Mouse (Mus musculus): ENCODE measurements around the gene Map4k2.
A peak's percentile ranks its signal among the peaks of the same experiment; 100 is the strongest.

The Map4k2 gene

DNA sequence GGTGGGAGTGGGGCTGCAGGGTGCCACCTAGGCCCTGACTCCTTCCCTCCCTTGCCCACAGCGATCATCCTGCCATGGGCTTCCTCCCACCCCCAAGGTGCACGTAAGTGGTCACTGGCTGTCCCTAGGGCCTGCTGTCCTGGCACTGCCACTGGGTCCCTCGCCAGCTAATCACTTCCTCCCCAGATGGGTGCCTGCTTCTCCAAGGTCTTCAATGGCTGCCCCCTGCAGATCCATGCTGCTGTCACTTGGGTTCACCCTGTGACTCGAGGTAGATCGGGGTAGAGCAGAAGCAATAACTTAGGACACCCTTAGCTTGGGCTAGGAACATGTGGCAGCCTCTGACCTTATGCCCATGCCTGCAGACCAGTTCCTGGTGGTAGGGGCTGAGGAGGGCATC lies 5.1 kb downstream of the Map4k2 start:
- no peak for DNase-seq (ENCODE audit: low read depth, low spot score)

DNA sequence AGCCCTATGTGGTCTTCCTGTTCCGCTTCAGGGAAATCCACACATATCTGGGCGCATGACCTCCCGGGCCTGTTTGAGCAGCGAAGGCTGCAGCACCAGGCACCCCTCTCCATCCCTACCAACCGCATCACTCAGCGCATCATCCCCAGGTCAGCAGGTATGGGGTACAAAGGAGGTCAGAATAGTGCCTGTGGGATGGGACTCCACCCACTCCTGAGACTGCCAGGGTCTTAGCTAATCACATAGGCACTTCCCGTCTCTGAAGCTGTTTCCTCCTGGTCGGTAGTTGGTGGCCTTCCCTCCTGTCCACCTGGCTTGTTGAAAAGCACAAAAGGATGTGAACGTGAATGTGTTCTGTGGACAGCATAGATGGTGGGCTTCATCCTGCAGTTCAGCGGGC lies 5.7 kb downstream of the Map4k2 start:
- DNase-seq (ENCODE audit: low read depth, low spot score), result no peak

DNA sequence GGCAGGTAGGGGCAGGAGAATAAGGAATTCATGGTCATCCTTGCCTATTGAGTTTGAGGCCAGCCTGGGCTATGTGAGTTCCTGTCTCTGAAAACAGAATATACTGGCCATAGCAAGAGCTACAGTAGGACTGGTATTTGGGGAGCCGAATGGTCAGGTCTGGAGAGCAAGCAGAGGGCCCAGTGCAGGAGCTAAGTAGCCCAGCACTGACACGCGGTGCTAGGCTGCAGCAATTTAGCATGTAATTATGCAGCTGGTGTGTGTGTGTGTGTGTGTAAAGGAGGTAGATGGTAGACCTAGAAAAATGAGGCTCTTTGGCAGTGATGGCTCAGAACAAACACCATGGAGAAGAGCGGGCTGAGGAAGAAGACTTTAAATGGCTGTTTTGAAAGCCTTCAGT lies 6.7 kb downstream of the Map4k2 start:
- no peak for DNase-seq (ENCODE audit: low read depth, low spot score)

DNA sequence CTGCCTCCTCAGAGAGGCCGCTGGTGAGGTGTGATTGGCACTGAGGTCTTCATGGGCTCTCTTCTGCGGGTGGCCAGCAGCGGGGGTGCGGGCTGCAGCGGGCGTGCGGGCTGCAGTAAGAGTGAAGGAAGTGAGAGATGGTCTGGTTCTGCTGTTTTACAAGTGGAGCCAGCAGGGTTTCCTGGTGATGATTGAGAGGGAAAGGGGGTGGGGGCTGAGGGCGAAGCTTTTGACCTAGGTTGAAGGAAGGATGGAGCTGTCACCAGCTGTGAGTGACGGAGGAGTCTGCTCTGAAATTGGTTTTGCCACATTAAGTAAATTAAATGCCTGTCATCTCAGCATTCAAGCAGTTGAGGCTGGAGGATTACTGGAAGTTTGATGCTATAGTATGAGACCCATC lies 7.8 kb downstream of the Map4k2 start:
- no peak for DNase-seq (ENCODE audit: low read depth, low spot score)

DNA sequence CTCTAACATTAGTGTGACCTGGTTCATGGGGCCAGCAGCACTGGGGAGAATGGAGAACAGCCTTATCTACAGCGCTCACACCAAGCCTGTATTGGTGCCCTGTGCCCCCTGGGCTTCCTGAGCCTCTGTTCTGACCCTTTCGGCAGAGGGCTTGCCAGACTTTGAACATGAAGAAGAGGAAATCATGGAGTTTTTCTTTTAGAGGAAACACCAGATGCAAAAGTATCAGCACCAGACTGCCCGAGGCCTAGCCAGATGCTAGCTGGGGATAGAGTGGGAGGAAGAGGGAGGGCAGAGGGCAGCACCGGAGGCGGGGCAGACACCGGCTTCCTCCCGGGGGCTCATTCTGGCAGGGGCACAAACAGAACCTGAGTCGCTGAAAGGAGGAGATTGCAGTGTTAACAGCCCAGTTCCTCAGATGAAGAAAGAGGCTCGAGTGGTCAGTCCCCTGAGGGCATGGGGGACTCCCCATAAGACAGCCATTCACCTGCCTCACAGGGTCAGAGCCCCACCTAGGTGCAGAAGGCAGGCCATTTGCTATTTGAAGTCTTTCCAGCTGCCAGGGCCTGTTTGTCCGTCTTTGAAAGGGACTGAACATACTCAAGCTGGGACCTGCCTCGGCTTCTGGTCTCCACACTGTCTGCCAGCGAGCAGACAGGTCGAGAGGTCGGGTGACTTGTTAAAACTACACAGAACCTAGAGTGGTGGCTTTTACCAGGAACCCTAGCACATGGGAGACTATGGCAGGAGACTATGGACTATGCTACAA lies 8.5 kb downstream of the Map4k2 start:
- no peak for DNase-seq (ENCODE audit: low read depth, low spot score)

DNA sequence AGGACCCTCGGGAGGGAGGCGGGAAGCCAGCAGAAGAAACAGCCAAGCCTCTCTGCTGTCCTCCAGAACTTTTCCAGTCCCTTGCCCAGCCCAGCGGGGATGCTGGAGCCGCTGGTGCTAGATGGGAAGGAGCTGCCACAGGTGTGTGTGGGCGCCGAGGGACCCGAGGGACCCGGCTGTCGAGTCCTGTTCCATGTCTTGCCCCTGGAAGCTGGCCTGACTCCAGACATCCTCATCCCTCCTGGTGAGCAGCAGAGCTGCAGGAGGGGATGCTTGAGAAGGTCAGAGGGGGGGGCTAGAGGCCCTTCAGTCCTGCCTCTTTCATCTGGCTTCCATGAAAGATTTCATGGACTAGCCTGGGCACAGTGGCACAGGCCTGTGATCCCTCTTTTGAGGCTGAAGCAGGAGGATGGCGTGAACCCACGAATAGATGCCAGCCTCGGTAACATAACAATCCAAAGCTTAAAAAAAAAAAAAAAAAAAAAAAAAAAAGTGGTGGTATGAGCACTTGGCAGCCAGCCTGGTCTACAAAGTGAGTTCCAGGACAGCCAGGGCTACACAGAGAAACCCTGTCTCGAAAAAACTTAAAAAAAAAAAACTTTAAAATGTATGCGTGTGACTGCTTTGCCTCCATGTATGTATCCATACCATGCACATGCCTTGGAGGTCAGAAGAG lies 10.6 kb downstream of the Map4k2 start:
- DNase-seq (ENCODE audit: low read depth, low spot score), result no peak

DNA sequence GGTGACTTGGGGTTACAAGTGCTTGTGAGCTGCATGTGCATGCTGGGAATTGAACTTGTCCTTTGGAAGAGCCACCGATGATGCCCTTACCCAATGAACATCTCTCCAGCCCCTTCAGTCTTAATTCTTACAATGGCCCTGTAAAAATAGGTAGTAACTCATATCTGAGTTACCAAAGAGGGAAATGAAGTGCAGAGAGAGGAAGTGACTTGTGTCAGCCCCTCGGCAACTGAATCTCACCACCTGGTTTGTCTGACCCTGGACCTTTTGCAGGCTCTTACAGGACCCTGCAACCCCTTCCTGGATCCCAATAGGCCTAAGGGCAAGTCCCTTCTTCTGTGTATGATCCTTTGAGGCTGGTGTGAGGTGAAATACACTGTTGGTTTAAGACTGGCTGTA lies 11.2 kb downstream of the Map4k2 start:
- DNase-seq (ENCODE audit: low read depth, low spot score), result no peak

DNA sequence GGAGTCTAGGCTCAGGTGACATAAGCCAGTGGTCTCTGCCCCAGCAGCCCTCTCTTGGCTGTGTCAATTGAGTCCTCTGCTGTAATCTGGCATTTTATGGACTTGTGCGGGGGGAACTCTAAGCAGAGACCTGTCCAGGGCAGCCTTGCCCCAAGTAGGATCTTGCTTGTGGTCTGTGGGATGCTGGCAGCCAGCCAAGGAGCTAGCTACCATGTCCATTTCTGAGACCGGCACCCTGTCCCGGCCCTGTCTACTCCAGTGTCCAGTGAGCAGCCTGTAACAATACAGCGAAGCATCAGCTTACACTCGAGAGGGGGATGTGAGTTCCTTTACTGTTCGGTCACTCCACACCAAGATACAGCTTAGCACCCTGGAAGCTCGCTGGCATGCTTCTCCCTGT lies 13.1 kb downstream of the Map4k2 start:
- no peak for DNase-seq (ENCODE audit: low read depth, low spot score)

DNA sequence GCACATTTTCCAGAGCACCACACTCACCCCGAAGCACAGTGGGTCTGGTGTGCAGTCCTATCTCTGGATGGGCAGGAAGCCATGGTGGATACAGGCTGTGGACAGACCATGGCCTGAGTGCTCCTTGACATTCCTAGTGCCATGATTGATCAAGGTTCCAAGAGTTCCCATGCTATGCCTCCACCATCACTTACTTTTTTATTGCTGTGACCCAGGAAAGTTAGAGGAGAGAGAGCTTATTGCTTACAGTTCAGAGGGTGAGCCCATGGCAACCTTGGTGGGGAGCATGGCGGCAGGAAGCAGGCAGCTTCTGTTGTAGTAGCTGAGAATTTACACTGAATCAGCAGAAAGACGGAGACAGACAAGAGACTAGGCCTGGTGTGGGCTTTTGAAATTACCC lies 20.4 kb downstream of the Map4k2 start:
- no peak for DNase-seq (ENCODE audit: low read depth, low spot score)

DNA sequence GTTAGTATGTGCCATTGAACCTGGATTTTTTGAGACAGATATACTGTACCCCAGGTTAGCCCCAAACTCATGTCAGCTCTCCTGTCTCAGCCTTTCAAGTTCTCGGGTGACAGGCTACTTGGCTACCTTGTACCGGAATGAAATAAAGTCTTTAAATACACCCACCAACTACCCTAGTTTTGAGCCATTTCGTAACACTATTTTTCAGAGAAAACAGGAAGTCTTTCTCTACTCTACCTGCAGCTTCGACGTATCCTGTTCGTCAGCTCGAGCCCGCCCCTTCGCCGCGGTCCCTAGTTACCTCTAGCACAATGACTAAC lies 22.1 kb downstream of the Map4k2 start:
- no peak for DNase-seq (ENCODE audit: low read depth, low spot score)

DNA sequence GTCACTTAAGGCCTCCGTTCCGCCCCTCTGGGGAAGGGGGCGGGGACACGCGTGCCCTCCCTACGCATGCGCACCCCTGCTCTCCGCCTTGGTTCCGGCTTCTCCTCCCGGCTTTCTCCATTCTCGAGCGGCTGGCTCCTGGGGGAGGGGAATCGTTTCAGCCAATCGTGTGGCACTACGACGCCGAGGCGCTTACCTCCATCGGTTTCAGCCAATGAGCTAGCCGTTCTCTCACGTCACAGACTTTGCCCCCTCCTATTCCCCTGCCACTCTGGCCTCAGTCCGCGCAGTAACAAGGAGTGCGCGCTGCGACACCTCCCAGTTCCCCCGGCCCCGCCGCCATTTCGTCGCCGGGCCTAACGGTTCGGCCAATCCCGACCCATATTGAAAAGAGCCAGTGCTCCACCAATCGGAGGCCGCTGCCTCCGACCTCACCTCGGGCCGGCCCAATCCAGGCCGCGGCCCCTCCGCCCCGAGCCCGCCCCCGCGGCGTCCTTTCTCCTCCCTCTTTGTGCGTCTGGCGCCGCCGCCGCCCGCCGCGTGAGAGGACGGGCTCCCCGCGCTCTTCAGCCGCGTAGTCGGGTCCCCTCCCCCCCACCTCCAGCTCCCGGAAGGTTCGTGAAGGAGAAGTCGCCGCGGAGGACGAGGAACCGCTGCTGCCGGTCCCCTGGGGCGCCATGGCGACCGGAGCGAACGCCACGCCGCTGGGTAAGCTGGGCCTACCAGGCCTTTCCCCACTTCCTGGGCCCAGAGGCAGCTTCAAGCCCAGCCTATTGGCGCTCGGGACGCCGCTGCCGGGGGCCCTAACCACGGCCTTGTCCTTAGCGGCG lies 22.7 kb downstream of the Map4k2 start, which contains the start of gene Sf1:
Sf1 (plus strand) TSS at position 280 of the 830 bp plus-strand sequence.
- DNase-seq (ENCODE audit: low read depth, low spot score), result peak; percentile 100

DNA sequence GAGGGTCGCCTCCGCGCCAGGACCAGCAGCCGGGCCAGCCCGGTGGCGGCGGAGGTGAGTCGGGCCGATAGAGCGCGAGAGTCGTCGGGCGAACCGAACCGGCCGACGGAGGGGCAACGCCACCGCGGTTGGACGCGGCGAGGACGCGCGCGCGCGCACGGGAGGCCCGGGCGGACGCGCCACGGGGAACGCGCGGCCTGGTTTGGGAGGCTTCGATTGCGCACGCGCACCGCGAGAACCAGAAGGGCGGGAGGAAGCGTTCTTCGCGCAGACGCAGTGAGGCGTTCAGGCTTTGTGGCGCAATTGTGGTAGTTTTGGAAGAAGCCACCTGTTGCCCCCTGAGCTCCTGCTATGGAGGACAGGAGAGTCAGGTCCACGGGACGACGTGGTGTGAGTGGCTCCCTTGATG lies 23.4 kb downstream of the Map4k2 start:
- DNase-seq (ENCODE audit: low read depth, low spot score), result peak; percentile 95

DNA sequence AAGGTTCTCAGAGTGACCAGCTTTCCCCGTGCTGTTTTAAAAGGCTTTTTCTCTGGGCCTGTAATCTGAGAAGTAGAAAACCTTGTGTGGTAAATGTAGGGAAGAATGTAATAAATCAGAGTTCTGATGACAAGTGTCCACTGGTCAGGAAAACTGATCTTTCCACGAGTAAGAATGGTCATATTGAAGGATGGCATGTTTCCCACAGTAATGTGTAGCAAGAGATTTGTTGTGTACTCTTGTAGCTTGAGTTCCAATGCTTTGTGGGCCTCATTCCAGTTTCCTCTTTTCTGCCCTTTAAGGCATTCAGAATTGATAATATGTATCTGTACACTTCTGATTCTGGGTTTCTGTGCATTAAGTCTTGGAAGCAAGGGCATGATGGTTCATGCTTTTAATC lies 23.9 kb downstream of the Map4k2 start:
- no peak for DNase-seq (ENCODE audit: low read depth, low spot score)

DNA sequence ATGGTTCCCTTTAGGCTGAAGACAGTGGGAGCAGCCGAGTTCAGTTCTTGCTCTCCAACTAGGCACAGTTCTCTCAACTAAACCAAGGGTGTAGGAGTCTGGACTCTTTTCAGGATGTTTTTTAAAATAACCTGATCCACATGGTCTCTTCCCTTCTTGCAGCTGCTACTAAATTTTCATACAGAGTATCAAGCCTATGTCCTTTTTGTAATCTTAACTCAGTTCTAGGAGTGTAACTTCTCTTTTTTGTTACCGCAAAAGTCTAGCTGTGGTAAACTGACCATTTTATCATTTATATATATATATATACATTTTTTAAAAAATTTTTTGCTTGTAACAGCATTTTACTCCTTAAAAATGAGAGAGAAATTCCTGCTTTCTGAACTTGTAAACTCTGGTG lies 29.2 kb downstream of the Map4k2 start:
- no peak for DNase-seq (ENCODE audit: low read depth, low spot score)

DNA sequence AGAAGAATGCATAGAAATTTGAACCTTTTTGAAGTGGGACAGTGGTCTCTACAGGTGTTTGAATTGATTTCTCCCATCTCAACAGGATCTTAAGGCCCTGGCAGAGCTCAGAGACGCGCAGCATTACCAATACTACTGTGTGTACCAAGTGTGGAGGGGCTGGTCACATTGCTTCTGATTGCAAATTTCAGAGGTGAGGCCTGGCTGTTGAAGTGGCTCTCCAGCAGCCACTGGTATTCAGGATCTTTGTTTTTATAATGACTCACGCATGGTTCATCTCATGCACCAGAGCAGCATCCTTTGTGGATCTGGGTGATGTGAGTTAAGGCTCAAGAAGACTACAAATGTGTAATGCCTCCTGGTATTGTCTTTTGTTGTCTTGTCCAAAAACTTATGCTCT lies 31.5 kb downstream of the Map4k2 start:
- DNase-seq (ENCODE audit: low read depth, low spot score), result no peak

DNA sequence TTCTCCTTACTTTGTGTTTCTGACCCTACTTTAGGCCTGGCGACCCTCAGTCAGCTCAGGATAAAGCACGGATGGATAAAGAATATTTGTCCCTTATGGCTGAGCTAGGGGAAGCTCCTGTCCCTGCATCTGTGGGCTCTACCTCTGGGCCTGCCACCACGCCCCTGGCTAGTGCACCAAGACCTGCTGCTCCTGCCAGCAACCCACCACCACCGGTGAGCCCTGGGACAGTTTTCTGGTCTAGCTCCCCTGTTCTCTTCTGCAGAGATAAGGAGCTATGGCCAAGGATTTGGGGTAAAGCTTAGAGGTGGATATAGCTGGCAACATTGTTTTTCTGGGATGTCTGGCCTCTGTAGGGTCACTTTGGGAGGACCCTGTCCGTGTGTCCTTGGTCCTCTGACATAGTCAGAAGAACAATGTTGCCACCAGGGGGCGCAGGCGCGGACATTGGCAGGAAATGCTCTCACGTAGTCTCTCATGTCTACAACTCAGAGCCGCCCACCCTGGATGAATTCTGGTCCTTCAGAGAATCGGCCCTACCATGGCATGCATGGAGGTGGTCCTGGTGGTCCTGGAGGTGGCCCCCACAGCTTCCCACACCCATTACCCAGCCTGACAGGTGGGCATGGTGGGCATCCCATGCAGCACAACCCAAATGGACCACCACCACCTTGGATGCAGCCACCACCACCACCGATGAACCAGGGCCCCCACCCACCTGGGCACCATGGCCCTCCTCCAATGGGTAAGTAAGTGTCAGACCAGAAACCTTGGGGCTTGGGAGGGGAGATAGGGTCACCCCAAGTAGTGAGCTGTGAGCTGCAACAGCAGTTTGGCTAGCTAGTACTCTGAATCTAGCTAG lies 32.8 kb downstream of the Map4k2 start:
- DNase-seq (ENCODE audit: low read depth, low spot score), result peak; percentile 84

DNA sequence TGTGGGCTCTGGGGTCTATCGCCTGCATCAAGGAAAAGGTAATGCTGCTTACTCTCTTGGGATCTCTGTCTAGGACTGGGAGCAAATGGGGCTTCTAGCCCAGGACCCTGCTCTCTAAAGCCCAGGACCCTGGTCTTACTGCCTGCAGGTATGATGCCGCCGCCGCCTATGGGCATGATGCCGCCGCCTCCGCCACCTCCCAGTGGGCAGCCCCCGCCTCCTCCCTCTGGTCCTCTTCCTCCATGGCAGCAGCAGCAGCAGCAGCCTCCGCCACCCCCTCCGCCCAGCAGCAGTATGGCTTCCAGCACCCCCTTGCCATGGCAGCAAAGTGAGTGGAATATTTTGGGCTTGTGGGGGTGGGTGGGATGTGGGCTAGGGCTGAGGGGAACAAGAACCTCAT lies 33.6 kb downstream of the Map4k2 start:
- DNase-seq (ENCODE audit: low read depth, low spot score), result no peak

DNA sequence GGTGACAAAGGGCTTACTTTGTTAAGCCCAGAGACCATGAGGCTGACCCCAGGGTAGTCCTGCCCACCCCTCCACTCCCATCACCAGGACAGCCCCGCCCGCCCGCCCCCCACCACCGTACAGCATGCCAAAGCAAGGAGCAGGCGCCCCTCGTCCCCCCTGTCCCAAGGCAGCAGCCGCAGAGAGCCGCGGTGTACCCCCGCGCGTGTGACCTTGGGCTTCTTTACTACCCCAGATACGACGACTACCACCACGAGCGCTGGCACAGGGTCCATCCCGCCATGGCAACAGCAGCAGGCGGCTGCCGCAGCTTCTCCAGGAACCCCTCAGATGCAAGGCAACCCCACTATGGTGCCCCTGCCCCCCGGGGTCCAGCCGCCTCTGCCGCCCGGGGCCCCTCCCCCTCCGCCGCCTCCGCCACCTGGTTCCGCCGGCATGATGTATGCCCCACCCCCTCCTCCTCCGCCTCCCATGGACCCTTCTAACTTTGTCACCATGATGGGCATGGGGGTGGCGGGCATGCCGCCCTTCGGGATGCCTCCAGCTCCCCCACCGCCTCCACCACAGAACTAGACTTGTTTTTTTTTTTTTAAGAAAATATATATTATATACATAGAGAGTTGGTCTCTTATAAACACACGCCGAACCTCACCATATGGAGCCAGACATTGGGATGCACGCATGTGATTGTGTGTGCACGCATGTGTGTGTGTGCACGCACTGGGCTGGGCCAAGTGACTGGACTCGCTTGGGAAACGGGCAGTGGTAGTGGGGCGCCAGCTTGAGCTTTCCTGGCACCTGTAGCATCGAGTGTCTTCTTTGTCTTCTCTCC lies 34.7 kb downstream of the Map4k2 start:
- DNase-seq (ENCODE audit: low read depth, low spot score), result no peak

DNA sequence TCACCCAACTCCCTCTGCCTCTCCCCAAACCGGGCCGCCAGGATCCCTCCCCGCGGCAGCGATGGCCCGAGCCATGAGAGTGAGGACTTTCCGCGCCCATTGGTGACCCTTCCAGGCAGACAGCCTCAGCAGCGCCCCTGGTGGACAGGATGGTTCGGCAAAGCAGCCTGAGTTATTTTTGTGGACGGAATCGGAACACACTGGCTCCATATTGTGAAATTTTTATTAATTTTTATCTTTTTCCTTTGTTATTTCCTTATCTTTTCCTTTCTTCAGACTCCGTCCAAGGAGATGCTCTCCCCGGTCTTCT lies 35.3 kb downstream of the Map4k2 start:
- peak; percentile 80 for DNase-seq (ENCODE audit: low read depth, low spot score)

DNA sequence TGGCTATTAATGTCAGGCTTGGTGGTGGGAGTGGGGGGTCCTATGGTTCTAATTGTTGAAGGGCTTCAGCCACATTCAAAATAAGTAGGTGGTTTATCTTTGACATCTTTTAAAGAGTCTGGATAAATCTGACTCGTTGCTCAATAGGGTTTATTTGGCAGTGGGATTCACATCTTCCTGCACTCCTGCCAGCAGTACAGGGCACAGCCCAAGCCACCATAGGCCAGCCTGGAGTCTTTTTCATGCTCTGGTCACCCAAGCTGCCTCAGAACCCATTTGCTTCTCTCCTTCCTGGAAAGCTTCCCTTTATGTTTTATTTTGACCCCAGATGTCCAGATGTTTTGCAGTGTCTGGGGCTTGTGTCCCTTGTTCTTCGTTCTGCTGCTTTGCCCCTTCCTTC lies 35.7 kb downstream of the Map4k2 start:
- no peak for DNase-seq (ENCODE audit: low read depth, low spot score)

Measured in ZHBTc4 (cell line).